Mouse (Mus musculus) adrenal gland, postnatal 4 days (tissue): Measurements from ENCODE around the gene Gm438. TPM values are rescaled to one million over a fixed set of nuclear protein-coding genes. Genes with fewer than 3 reads are reported as not detected.
"Not testable (repeated sequence)": the region's sequence is repeated elsewhere in the genome, so short reads cannot be mapped to it uniquely, and the experiment has no call there.

Source experiments
- DNase-seq, 2 experiments: peaks; one replicate each; pipeline ENCODE4 v3.0.0; 2021 to 2022; ENCODE audit warnings: low spot score in 2 of 2, mixed read lengths in 2 of 2
- long read RNA-seq, 2 experiments: library from polyadenylated mRNA; stranded (forward); transcript quantifications; one replicate each; pipeline ENCODE4 v2.0.0; 2021
- total RNA-seq, 2 experiments: library from RNA; stranded (reverse); gene quantifications; 2 replicates each; pipeline ENCODE4 v1.2.3; 2021

Gene Gm438
- not detected for total RNA-seq
- long read RNA-seq, experiment 1 = 0 reads
- long read RNA-seq, experiment 2 = 0 reads

- no peak for DNase-seq
Observed at GRCm38 (mm10) chr4:144786483-144786882, at the start of gene Gm438. TSS of gene Gm438 (minus strand) at chr4:144786583.

- DNase-seq = no peak
Observed at GRCm38 (mm10) chr4:144824706-144825105, 38.3 kb upstream of the Gm438 start.

GRCm38 (mm10) chr4:144823996-144824395 lies 37.6 kb upstream of the Gm438 start:
- DNase-seq = no peak

- DNase-seq = not testable (repeated sequence)
Observed at GRCm38 (mm10) chr4:144807135-144807534, 20.8 kb upstream of the Gm438 start.

GRCm38 (mm10) chr4:144803633-144804032 lies 17.2 kb upstream of the Gm438 start:
- no peak for DNase-seq

- DNase-seq = no peak
Observed at GRCm38 (mm10) chr4:144790141-144790540, 3.8 kb upstream of the Gm438 start.

- no peak for DNase-seq
Observed at GRCm38 (mm10) chr4:144782476-144783197, 3.7 kb downstream of the Gm438 start.

- no peak for DNase-seq
Observed at GRCm38 (mm10) chr4:144765722-144766121, 20.7 kb downstream of the Gm438 start.

- no peak for DNase-seq
Observed at GRCm38 (mm10) chr4:144749139-144749538, 37.2 kb downstream of the Gm438 start.

Other genes starting within 250 kb of the Gm438 start
- gene Gm13124, start 221.4 kb downstream of the Gm438 start, total RNA-seq = not detected
- gene Aadacl4, start 172.9 kb downstream of the Gm438 start, total RNA-seq = not detected
- not detected for gene Gm436, start 100.2 kb downstream of the Gm438 start, total RNA-seq
- under 1 TPM in 1 of 2 experiments, not detected in 1; 0.42 TPM for gene Gm13178, start 65.2 kb downstream of the Gm438 start, total RNA-seq
- 10 to 100 TPM; 75.8 to 96.2 TPM for gene Dhrs3, start 106.2 kb upstream of the Gm438 start, total RNA-seq